Mouse (Mus musculus) liver, embryonic 18 days (tissue): ENCODE data around the gene Gm3727. TPM values are rescaled to one million over a fixed set of nuclear protein-coding genes. Genes with fewer than 3 reads are reported as not detected.

Experiments
- polyA plus RNA-seq: library from polyadenylated mRNA; depleted of rRNA; stranded (reverse); fragments of >200 nt; gene quantifications from 2 replicates; pipeline ENCODE4 v1.2.3, GENCODE M21; 2012; rRNA removed

Gene Gm3727
- polyA plus RNA-seq: not detected in 2 replicates

GRCm38 (mm10) chr14:7264614-7265013 is at the start of gene Gm3727:
Gm3727 (minus strand) TSS chr14:7264714.

Other genes starting within 250 kb of the Gm3727 start
- 0.02 TPM in 2 replicates for gene Gm10406, start 237.3 kb downstream of the Gm3727 start, polyA plus RNA-seq
- gene Gm3685, start 219.7 kb downstream of the Gm3727 start, polyA plus RNA-seq: not detected in 2 replicates
- 0.06 and 0.07 TPM in 2 replicates for gene Gm3696, start 164.1 kb downstream of the Gm3727 start, polyA plus RNA-seq
- not detected in 2 replicates for gene Gm6676, start 139.3 kb downstream of the Gm3727 start, polyA plus RNA-seq
- gene Gm3512, start 90.2 kb downstream of the Gm3727 start, polyA plus RNA-seq: 0.16 and 0.18 TPM in 2 replicates
- not detected in 2 replicates for gene Gm16434, start 70.2 kb downstream of the Gm3727 start, polyA plus RNA-seq
- 0.03 and 0.06 TPM in 2 replicates for gene Gm3739, start 50.3 kb upstream of the Gm3727 start, polyA plus RNA-seq
- gene Gm5797, start 67.7 kb upstream of the Gm3727 start, polyA plus RNA-seq: not detected in 2 replicates
- gene Gm8374, start 100.4 kb upstream of the Gm3727 start, polyA plus RNA-seq: not detected in 2 replicates
- gene Gm3755, start 186.2 kb upstream of the Gm3727 start, polyA plus RNA-seq: not detected in 2 replicates
- gene Gm3752, start 219.0 kb upstream of the Gm3727 start, polyA plus RNA-seq: 0.05 and 0.08 TPM in 2 replicates